Mouse (Mus musculus): ENCODE results near the gene Syngr4. TPM values are rescaled to one million over a fixed set of nuclear protein-coding genes. Genes with fewer than 3 reads are reported as not detected.
"Not testable (repeated sequence)": the region's sequence is repeated elsewhere in the genome, so short reads cannot be mapped to it uniquely, and the experiment has no call there.

Gene Syngr4
- polyA plus RNA-seq, 1 experiment, result 0.28 TPM

DNA sequence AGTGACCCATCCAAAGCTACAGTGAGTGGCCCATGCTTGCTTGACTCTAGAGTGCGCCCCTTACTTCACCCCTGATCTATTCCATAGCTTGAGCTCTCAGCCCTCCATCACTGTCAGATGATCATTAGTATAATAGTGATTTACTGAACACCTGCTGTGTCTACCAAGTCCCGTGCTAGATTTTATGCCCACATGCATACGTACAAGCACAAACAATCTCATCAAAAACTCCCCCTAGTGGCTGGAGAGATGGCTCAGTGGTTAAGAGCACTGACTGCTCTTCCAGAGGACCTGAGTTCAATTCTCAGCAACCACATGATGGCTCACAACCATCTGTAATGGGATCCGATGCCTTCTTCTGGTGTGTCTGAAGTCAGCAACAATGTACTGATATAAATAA lies 1.6 kb upstream of the Syngr4 start:
- 42% methylated on average over 4 of the region's 4 CpGs for WGBS
- H3K4me1 ChIP-seq (ENCODE audit: control insufficient read depth, insufficient read depth, insufficient read length); H3K36me3 ChIP-seq (ENCODE audit: control insufficient read depth, insufficient read depth, low read length); H3K27me3 ChIP-seq (ENCODE audit: control insufficient read depth, insufficient read depth, low read length); H3K4me3 ChIP-seq (ENCODE audit: extremely low read depth, insufficient read depth, insufficient read length); H3K27ac ChIP-seq (ENCODE audit: insufficient read depth, low read length): not testable (repeated sequence)
- TF ChIP-seq CTCF (IDR thresholded peaks at IDR 0.05; ENCODE audit: extremely low read depth, insufficient read depth, insufficient read length, insufficient replicate concordance), result peak; percentile 0; the same call in 1 of the 2 replicates
- peak in 1 of 2 experiments; percentile 69 for DNase-seq (ENCODE audit: low read depth in 1 of 2, low spot score in 2 of 2)

DNA sequence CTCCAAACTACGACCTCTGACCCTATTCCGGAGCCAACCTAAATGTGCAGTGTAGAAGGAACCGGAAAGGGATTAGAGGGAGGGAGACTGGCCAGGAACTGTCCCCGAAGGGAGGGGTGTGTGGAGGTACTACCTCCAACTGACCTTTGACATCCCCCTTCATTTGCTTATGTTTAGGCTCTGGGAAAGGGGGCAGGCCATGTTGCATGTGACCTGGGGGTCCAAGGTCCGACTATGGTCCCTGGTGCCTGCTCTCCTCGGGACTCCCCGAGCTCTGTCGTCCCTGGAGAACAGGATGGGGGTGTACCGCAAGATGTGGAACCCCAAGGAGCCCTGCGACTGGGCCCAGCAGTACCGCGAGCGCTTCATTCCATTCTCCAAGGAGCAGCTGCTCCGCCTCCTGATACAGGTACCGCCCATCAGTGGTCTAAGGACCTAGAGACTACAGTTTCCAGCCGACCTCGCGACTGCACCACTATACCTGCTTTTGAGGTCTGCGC lies 794 bp upstream of the Syngr4 start:
- no peak for DNase-seq (ENCODE audit: low read depth in 1 of 2, low spot score in 2 of 2)
- H3K4me1 ChIP-seq (ENCODE audit: control insufficient read depth, insufficient read depth, insufficient read length), result peaks cover 6% of the 10 kb centered on the region; the same call in 1 of the 2 replicates
- peak overlapping the region; percentile 60 for H3K4me3 ChIP-seq (ENCODE audit: extremely low read depth, insufficient read depth, insufficient read length)
- H3K36me3 ChIP-seq (ENCODE audit: control insufficient read depth, insufficient read depth, low read length), result no peaks in the 10 kb centered on the region
- peak overlapping the region; percentile 75 for H3K27ac ChIP-seq (ENCODE audit: insufficient read depth, low read length)
- WGBS, result 2% methylated on average over 19 of the region's 19 CpGs
- H3K27me3 ChIP-seq (ENCODE audit: control insufficient read depth, insufficient read depth, low read length), result no peaks in the 10 kb centered on the region
- no peak for TF ChIP-seq CTCF (IDR thresholded peaks at IDR 0.05; ENCODE audit: extremely low read depth, insufficient read depth, insufficient read length, insufficient replicate concordance)
- TF ChIP-seq POLR2A (IDR thresholded peaks at IDR 0.05; ENCODE audit: low read depth, low read length), result no peak

DNA sequence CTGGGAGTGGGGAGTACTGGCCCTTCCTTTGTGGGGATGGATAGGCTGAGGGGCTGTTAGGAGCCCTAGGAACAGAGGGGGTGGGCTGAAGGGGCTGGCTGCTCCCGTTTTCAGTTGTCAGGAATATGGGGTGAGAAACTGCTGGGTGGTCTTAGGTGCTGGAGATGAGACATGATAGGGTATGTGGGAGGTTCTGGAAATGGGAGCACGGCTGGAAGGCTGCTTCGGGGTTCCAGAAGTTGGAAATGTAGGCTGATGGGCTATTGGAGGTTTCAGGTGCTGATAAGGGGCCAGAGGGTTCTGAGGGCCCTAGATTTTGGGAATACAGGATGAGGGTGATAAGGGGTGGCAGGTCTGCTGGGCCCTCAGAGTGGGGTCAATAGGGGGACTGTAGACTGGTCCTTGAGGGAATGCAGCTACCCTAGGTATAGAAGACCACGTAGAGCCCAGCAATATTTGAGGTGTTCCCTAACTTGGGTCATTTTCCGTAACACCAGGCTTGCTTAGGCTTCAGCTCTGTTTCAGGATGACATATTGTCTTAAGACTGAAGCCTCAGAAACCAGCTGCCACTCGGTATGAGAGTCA lies 490 bp downstream of the Syngr4 start:
- no peaks in the 10 kb centered on the region for H3K27me3 ChIP-seq (ENCODE audit: control insufficient read depth, insufficient read depth, low read length)
- DNase-seq (ENCODE audit: low read depth in 1 of 2, low spot score in 2 of 2), result no peak
- H3K27ac ChIP-seq (ENCODE audit: insufficient read depth, low read length), result no peak overlapping the region
- no peak overlapping the region for H3K4me3 ChIP-seq (ENCODE audit: extremely low read depth, insufficient read depth, insufficient read length)
- TF ChIP-seq POLR2A (IDR thresholded peaks at IDR 0.05; ENCODE audit: low read depth, low read length) (no peak), CTCF (IDR thresholded peaks at IDR 0.05; ENCODE audit: extremely low read depth, insufficient read depth, insufficient read length, insufficient replicate concordance) (no peak)
- H3K36me3 ChIP-seq (ENCODE audit: control insufficient read depth, insufficient read depth, low read length), result no peaks in the 10 kb centered on the region
- H3K4me1 ChIP-seq (ENCODE audit: control insufficient read depth, insufficient read depth, insufficient read length), result peaks cover 6% of the 10 kb centered on the region; the same call in 1 of the 2 replicates
- WGBS, result 72% methylated on average over 6 of the region's 6 CpGs

DNA sequence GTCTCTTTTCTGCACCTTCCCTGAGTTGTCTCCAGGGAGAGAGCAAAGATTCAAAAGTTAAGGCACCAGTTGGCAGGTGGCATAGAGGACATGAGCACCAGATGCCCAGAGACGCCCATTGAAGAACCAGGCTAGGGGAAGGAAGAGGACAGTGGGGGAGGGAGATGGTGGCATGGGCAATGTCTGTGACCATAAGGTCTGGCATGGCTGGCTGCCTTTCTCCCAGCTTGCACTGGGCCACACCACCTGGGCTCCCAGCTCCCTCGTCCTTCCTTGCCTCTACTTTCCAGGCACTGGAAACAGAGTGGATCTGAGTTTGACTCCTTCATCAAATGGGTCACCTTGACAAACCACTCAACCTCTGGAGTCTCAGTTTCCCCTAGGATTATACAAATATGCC lies 3.9 kb downstream of the Syngr4 start:
- Histone ChIP-seq H3K27me3 (ENCODE audit: control insufficient read depth, insufficient read depth, low read length) (no peaks in the 10 kb centered on the region), H3K4me3 (ENCODE audit: extremely low read depth, insufficient read depth, insufficient read length) (no peak overlapping the region), H3K36me3 (ENCODE audit: control insufficient read depth, insufficient read depth, low read length) (no peaks in the 10 kb centered on the region), H3K4me1 (ENCODE audit: control insufficient read depth, insufficient read depth, insufficient read length) (peaks cover 3% of the 10 kb centered on the region; the same call in 1 of the 2 replicates), H3K27ac (ENCODE audit: insufficient read depth, low read length) (no peak overlapping the region)
- TF ChIP-seq POLR2A (IDR thresholded peaks at IDR 0.05; ENCODE audit: low read depth, low read length) (no peak), CTCF (IDR thresholded peaks at IDR 0.05; ENCODE audit: extremely low read depth, insufficient read depth, insufficient read length, insufficient replicate concordance) (no peak)
- DNase-seq (ENCODE audit: low read depth in 1 of 2, low spot score in 2 of 2), result no peak
- WGBS, result 60% methylated on average over 2 of the region's 2 CpGs

DNA sequence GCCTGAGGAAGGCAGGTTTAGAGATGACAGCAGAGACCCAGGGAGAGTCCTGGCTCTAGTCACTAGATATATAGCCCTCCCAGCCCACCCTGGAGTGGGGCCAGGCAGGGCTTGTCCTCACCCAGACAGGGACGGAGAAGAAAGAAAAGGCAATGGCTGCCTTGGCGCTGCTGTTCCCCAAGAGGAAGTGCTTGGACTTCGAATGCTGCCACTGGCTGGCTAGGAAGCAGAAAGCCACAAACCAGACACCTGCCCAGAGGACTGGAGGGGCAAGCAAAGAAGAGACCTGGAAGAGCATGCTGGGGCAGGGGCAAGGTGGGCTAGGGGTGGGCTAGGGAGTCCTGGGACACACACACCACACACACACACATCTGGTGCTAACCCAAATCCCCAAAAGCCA lies 9.3 kb downstream of the Syngr4 start:
- Histone ChIP-seq H3K4me1 (ENCODE audit: control insufficient read depth, insufficient read depth, insufficient read length) (no peaks in the 10 kb centered on the region), H3K36me3 (ENCODE audit: control insufficient read depth, insufficient read depth, low read length) (peaks cover 18% of the 10 kb centered on the region), H3K4me3 (ENCODE audit: extremely low read depth, insufficient read depth, insufficient read length) (no peak overlapping the region), H3K27ac (ENCODE audit: insufficient read depth, low read length) (no peak overlapping the region), H3K27me3 (ENCODE audit: control insufficient read depth, insufficient read depth, low read length) (no peaks in the 10 kb centered on the region)
- no peak for TF ChIP-seq CTCF (IDR thresholded peaks at IDR 0.05; ENCODE audit: extremely low read depth, insufficient read depth, insufficient read length, insufficient replicate concordance)
- no peak for TF ChIP-seq POLR2A (IDR thresholded peaks at IDR 0.05; ENCODE audit: low read depth, low read length)
- 15% methylated on average over 3 of the region's 3 CpGs for WGBS
- DNase-seq (ENCODE audit: low read depth in 1 of 2, low spot score in 2 of 2), result no peak

DNA sequence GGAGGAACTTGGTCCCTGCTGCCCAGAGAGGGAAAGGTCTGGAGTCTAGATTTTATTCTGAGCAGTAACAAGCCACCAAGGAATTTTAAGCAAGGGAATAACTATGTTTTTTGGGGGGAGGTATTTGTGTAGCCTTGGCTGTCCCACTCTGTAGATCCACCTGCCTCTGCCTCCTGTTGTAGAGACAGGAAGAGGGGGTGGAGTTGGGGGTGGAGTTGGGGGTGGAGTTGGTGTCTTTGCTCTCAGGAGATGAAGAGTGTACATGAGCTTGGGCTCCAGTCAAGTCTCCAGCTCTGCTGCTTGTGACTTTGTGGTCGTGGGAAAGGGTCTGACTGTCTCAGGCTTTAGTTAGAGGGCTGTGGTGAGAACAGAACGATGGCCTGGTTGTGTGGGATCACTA lies 15.5 kb downstream of the Syngr4 start:
- Histone ChIP-seq H3K4me1 (ENCODE audit: control insufficient read depth, insufficient read depth, insufficient read length) (no peaks in the 10 kb centered on the region), H3K27ac (ENCODE audit: insufficient read depth, low read length) (no peak overlapping the region), H3K36me3 (ENCODE audit: control insufficient read depth, insufficient read depth, low read length) (peaks cover 42% of the 10 kb centered on the region), H3K27me3 (ENCODE audit: control insufficient read depth, insufficient read depth, low read length) (no peaks in the 10 kb centered on the region), H3K4me3 (ENCODE audit: extremely low read depth, insufficient read depth, insufficient read length) (no peak overlapping the region)
- TF ChIP-seq POLR2A (IDR thresholded peaks at IDR 0.05; ENCODE audit: low read depth, low read length) (no peak), CTCF (IDR thresholded peaks at IDR 0.05; ENCODE audit: extremely low read depth, insufficient read depth, insufficient read length, insufficient replicate concordance) (no peak)
- DNase-seq (ENCODE audit: low read depth in 1 of 2, low spot score in 2 of 2), result no peak
- WGBS, result 92% methylated on average over 2 of the region's 2 CpGs

DNA sequence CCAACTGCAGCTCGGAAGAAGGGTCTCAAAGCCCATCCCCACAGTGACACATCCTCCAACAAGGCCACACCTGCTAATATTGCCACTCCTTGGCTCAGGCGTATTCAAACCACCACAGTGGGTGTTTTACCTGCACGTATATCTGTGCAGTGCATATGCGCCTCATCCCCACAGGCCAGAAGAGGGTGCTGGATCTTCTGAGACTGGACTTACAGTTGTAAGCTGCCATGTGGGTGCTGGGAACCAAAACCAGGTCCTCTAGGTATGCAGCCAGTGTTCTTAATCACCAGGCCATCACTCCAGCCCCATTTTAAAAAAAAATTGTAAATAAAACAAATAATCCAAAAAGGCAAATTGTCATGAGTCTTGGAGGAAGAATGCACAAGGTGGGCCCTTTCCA lies 16.0 kb downstream of the Syngr4 start:
- H3K4me3 ChIP-seq (ENCODE audit: extremely low read depth, insufficient read depth, insufficient read length), result no peak overlapping the region
- no peak for TF ChIP-seq POLR2A (IDR thresholded peaks at IDR 0.05; ENCODE audit: low read depth, low read length)
- no peak for TF ChIP-seq CTCF (IDR thresholded peaks at IDR 0.05; ENCODE audit: extremely low read depth, insufficient read depth, insufficient read length, insufficient replicate concordance)
- DNase-seq (ENCODE audit: low read depth in 1 of 2, low spot score in 2 of 2), result no peak
- H3K4me1 ChIP-seq (ENCODE audit: control insufficient read depth, insufficient read depth, insufficient read length), result no peaks in the 10 kb centered on the region
- H3K27ac ChIP-seq (ENCODE audit: insufficient read depth, low read length), result no peak overlapping the region
- peaks cover 45% of the 10 kb centered on the region for H3K36me3 ChIP-seq (ENCODE audit: control insufficient read depth, insufficient read depth, low read length)
- no peaks in the 10 kb centered on the region for H3K27me3 ChIP-seq (ENCODE audit: control insufficient read depth, insufficient read depth, low read length)
- WGBS, result 96% methylated on average over 4 of the region's 4 CpGs

DNA sequence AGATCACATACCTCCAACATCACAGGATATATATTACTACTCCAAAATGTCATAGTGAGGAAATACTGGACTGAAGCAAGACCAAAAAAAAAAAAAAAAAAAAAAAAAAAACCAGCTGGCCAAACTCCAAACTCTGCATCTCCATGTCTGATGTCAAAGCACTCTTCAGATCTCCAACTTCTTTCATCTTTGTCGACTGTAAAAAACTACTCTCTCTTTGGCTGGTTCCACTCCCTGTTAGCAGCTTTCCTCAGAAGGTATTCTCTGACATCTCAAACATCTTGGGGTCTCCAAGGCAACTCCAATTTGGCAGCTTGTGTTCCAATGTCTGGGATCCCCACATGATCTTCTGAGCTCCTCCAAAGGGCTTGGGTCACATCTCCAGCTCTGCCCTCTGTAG lies 18.2 kb downstream of the Syngr4 start, which contains the start of gene Grin2d:
TSS of gene Grin2d (minus strand) at position 101 of the 400 bp plus-strand sequence.
- not testable (repeated sequence) for DNase-seq (ENCODE audit: low read depth in 1 of 2, low spot score in 2 of 2); H3K4me3 ChIP-seq (ENCODE audit: extremely low read depth, insufficient read depth, insufficient read length); H3K27me3 ChIP-seq (ENCODE audit: control insufficient read depth, insufficient read depth, low read length); H3K4me1 ChIP-seq (ENCODE audit: control insufficient read depth, insufficient read depth, insufficient read length); H3K27ac ChIP-seq (ENCODE audit: insufficient read depth, low read length)
- peaks cover 45% of the 10 kb centered on the region for H3K36me3 ChIP-seq (ENCODE audit: control insufficient read depth, insufficient read depth, low read length)
- WGBS, result 75% methylated on average over 1 of the region's 1 CpGs

Measured in spleen, adult 2 months (tissue).